Mouse (Mus musculus) small intestine, adult 2 months (tissue): ENCODE measurements around the gene Plin1. TPM values are rescaled to one million over a fixed set of nuclear protein-coding genes. Genes with fewer than 3 reads are reported as not detected.
A peak's percentile ranks its signal among the peaks of the same experiment; 100 is the strongest.

Source experiments
- H3K27ac ChIP-seq: fragments of 200-500 bp; 2 replicates; pipeline ENCODE4 v1.5.1; 2012; ENCODE audit warnings: low read depth, low read length, control low read depth, inconsistent platforms; ENCODE audit not compliant: insufficient read depth
- H3K27me3 ChIP-seq: fragments of 200-500 bp; 2 replicates; pipeline ENCODE4 v1.6.1; 2012; ENCODE audit warnings: mild to moderate bottlenecking, moderate library complexity, low read length, inconsistent platforms; ENCODE audit not compliant: control insufficient read depth, insufficient read depth
- H3K36me3 ChIP-seq: fragments of 200-500 bp; 2 replicates; pipeline ENCODE4 v1.6.1; 2012; ENCODE audit warnings: mild to moderate bottlenecking, low read length, control low read depth, inconsistent platforms; ENCODE audit not compliant: control insufficient read depth, insufficient read depth
- H3K4me1 ChIP-seq: fragments of 200-500 bp; 2 replicates; pipeline ENCODE4 v1.6.1; 2012; ENCODE audit warnings: low read length, inconsistent platforms, mixed read lengths; ENCODE audit not compliant: control insufficient read depth, insufficient read depth, insufficient read length
- H3K4me3 ChIP-seq: fragments of 200-500 bp; 2 replicates; pipeline ENCODE4 v1.5.1; 2012; ENCODE audit warnings: low read depth, mild to moderate bottlenecking, control low read depth, inconsistent platforms, low read length, moderate library complexity
- CTCF ChIP-seq: fragments of 200-500 bp; IDR thresholded peaks from 2 replicates; pipeline ENCODE4 v1.5.1; 2012; ENCODE audit warnings: low read depth, mild to moderate bottlenecking, control low read depth, inconsistent platforms, low read length, moderate library complexity, mixed read lengths; ENCODE audit not compliant: insufficient replicate concordance, insufficient read length; ENCODE audit errors: extremely low read depth
- POLR2A ChIP-seq: fragments of 200-500 bp; IDR thresholded peaks from 2 replicates; pipeline ENCODE4 v1.6.1; 2012; ENCODE audit warnings: low read depth, mild to moderate bottlenecking, control low read depth, inconsistent platforms, low read length, moderate library complexity
- WGBS: fragments of 180-500 bp; shearing (Covaris S2); methylation state at CpG from one replicate; pipeline ENCODE4 v1.1.7; 2018; 5-methylcytosine and 5-hydroxymethylcytosine counted together
- polyA plus RNA-seq: library from polyadenylated mRNA; depleted of rRNA; stranded (reverse); fragments of >200 nt; gene quantifications from 2 replicates; pipeline ENCODE4 v1.2.3, GENCODE M21; 2012; rRNA removed

The Plin1 gene
- 1.5 and 4.5 TPM in 2 replicates for polyA plus RNA-seq

DNA sequence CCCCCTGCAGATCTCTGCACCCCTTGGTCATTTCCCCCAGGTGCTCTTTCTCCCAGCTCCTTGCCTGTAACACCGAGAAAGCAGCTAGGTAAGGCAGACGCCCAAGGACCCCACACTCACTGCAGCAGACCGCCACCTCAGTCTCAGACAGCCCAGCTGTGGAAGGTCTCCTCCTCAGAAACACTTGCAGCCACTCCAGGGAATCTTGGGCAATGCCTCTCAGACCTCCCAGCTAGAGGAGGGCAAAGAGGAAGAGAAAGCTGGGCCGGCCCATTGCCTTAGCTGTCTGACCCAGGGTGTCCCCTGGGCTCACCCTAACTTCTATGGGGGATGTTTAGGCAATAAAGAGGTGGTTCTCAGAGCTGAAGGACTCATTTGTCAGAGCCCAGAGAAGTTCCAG lies at the start of gene Plin1:
Plin1 (minus strand) TSS at position 282 of the 400 bp plus-strand sequence.
- no peaks in the 10 kb centered on the region for H3K27me3 ChIP-seq
- peak within 1 kb of the TSS; percentile 74 for H3K27ac ChIP-seq
- H3K4me3 ChIP-seq: no peak within 1 kb of the TSS
- 80% methylated on average over 4 of the region's 4 CpGs for WGBS
- H3K36me3 ChIP-seq: peaks cover 13% of the 10 kb centered on the region
- TF ChIP-seq POLR2A (no peak), CTCF (no peak)
- H3K4me1 ChIP-seq: peaks cover 16% of the 10 kb centered on the region

DNA sequence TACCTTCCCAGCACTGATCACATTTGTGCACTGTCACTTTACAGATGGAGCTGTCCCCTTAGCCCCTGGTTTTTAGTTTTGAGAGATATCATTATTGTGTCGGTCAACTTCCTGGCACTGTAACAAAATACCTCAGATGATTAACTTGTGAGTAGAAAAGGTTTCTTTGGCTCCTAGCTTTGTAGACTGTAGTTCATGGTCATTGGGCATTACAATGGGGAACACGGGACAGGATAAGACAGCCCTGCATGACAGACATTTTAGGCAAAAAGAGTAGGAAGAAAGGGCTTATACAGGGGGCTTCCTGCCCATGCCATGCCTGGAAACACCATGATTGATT lies 49.8 kb upstream of the Plin1 start:
- no peaks in the 10 kb centered on the region for H3K36me3 ChIP-seq
- 83% methylated on average over 2 of the region's 2 CpGs for WGBS
- no peak overlapping the region for H3K4me3 ChIP-seq
- no peak overlapping the region for H3K27ac ChIP-seq
- no peaks in the 10 kb centered on the region; the same call in 1 of the 2 replicates for H3K27me3 ChIP-seq
- TF ChIP-seq POLR2A: no peak
- no peak for TF ChIP-seq CTCF
- H3K4me1 ChIP-seq: peaks cover 7% of the 10 kb centered on the region

DNA sequence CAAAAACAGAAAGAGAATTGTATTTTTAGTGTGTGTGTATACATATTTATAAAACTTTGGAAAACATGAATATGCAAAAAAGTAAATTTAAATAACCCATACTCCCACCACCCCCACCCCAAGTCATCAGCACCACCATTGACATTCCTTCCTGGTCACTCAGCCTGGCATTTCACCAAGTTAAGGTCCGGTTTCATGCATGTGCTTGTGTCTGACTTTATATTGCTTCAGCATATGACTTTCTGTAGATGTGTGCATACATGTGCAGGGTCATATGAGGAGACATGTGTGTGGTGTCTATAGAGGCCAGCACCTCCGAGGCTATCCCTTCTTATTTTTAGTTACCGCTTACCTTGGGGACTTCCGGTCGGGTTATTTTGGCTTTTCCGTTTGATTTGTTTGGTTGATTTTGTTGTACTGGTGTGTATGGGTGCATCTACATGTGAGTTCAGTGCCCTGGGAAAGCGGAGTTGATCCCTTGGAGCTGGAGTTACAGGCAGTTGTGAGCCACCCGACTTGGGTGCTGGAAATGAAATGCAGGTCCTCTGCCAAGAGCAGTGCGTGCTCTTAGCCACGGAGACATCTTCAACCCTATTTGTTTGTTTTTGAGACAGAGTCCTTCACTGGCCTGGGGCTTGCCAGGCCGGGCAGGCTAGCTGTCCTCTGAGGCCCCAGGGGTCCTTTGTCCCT lies 49.3 kb upstream of the Plin1 start:
- WGBS: 85% methylated on average over 11 of the region's 11 CpGs

DNA sequence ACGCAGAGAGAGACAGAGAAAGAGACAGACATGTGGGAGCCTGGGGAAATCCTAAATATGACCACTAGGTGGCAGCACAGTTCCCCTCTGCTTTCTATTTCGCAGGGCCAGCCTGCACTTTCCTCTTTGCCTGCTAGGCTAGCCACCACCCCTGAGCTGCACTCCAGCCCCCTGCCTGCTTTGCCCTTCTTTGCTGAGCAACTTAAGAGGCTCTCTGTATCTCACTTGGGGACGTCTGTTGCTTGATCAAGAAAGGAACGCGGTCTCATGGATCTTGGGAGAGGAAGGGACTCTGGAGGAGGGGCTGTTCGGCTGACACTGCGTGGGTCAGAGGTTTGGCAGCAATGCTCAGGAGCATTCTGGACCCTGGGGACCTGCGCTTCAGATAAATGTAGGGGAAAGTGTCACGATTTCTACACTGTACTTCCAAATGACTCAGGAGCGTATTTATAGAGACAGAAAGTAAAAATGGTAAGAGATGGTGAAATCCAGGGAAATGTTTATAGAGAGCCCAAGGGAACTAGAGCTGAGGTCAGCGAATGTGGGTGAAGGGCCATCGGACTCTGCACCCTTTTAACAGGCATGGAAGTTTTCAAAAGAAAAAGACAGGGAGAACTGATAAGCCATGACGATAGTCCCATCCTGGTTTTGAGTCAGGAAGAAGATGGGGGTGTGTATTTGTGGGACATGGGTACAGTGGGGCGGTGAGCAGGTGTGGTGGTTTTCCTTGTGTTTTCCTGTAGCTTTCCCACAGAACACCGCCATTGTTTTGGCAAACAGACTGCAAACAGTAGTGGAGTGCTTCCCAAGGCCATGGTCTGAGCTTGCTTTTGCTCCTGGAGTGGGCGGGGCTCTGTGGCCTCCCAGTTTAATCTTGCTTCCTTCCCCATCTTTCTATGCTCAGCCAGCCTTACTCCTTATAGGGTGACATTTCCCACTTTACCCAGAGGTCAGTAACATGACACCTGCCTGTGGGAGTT lies 48.2 kb upstream of the Plin1 start:
- WGBS: 12% methylated on average over 16 of the region's 16 CpGs
- Histone ChIP-seq H3K4me1 (peaks cover 7% of the 10 kb centered on the region), H3K36me3 (no peaks in the 10 kb centered on the region), H3K27me3 (no peaks in the 10 kb centered on the region; the same call in 1 of the 2 replicates), H3K27ac (peak overlapping the region; percentile 66), H3K4me3 (peak overlapping the region; percentile 57)
- TF ChIP-seq POLR2A (no peak), CTCF (peak; percentile 80)

More for the DNA sequence above, 49.3 kb upstream of the Plin1 start:
- TF ChIP-seq CTCF: no peak
- no peak for TF ChIP-seq POLR2A
- H3K4me1 ChIP-seq: peaks cover 7% of the 10 kb centered on the region
- no peak overlapping the region for H3K27ac ChIP-seq
- no peaks in the 10 kb centered on the region for H3K36me3 ChIP-seq
- H3K27me3 ChIP-seq: no peaks in the 10 kb centered on the region; the same call in 1 of the 2 replicates
- H3K4me3 ChIP-seq: no peak overlapping the region

DNA sequence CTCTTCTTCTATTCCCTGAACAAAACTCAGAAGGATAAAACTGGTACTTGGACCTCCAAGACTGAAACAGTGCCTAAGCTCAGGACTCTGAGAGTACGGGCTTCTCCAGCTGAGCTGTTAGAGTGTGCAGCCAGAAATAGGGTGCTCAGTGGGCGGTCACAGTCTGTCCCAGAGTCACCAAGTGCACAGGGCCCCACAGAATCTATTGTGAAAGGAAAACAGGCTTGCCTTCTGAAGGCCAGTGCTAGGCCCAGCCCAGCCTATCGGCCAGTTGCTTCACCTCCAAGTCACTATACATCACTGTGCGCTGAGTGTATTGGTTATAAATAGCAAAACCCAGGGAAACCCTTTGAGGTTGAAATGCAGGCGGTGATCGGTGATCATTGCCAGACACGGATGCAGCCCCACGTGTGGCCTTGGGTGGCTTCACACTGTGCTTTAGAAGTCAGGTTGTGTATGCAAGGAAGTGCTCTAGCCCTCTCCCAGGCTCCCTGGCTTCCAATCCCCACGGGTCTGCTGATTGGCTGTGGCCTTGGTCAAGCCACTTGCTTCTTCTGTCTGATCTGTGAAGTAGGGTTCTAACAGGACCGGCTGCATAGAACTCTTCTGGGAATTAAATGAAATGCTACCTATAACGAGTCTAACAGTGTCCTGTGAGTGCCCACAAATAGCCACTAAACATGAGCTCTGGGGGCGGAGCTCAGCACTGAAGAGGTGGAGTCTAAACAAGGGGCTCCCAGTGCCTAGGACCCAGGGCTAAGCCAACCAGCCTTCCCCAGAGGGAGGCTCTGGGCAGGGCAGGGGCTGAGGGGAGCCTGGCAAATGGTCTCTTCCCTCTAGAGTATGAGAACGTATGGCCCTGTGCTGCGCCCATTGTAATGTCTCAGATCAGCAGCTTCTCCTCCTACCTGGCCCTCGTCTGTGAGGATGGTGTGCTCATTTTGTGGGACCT lies 39.1 kb upstream of the Plin1 start:
- H3K4me1 ChIP-seq: no peaks in the 10 kb centered on the region
- H3K27me3 ChIP-seq: no peaks in the 10 kb centered on the region
- no peak for TF ChIP-seq CTCF
- TF ChIP-seq POLR2A: no peak
- H3K4me3 ChIP-seq: no peak overlapping the region
- H3K27ac ChIP-seq: no peak overlapping the region
- 70% methylated on average over 15 of the region's 15 CpGs for WGBS
- H3K36me3 ChIP-seq: no peaks in the 10 kb centered on the region

DNA sequence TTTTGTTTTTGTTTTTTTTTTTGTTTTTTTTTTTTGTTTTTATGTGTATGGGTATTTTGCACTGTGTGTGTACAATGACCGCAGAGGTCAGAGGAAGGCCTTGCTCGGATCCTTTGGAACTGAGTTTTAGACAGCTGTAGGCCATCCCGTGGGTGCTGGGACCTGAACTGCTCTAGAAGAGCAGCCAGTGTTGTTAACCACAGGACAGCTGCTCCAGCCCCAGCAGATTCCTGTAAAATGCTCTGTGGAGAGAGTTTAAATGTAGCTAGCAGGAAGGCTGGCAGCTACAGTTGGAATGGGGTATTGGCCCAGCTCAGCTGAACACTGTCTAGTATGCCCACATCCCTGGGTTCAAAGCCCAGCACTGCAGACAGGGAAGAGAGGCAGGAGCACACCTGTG lies 37.0 kb upstream of the Plin1 start:
- TF ChIP-seq POLR2A (no peak), CTCF (no peak)
- H3K36me3 ChIP-seq: no peaks in the 10 kb centered on the region
- H3K4me1 ChIP-seq: no peaks in the 10 kb centered on the region
- H3K27me3 ChIP-seq: no peaks in the 10 kb centered on the region
- 87% methylated on average over 3 of the region's 3 CpGs for WGBS
- no peak overlapping the region for H3K27ac ChIP-seq
- H3K4me3 ChIP-seq: no peak overlapping the region
